Mouse (Mus musculus) midbrain, embryonic 11.5 days (tissue): Measurements from ENCODE around the gene Cntrob. TPM values are rescaled to one million over a fixed set of nuclear protein-coding genes. Genes with fewer than 3 reads are reported as not detected.
"Not testable (repeated sequence)": the region's sequence is repeated elsewhere in the genome, so short reads cannot be mapped to it uniquely, and the experiment has no call there.

ENCODE experiments used
- ATAC-seq: fragments of 200-750 bp; cut with Nextera tagmentation; 2 replicates; pipeline ENCODE4 v1.8.0; 2017; ENCODE audit warnings: moderate TSS enrichment, moderate library complexity; ENCODE audit not compliant: low FRiP score
- DNase-seq: peaks from one replicate; pipeline ENCODE4 v3.0.0; 2015; ENCODE audit warnings: low spot score; ENCODE audit errors: missing footprints
- H3K27ac ChIP-seq: fragments of 300-500 bp; sonication (generic); 2 replicates; pipeline ENCODE4 v1.5.1; 2014; ENCODE audit warnings: low read depth, low read length
- H3K27me3 ChIP-seq: fragments of 300-500 bp; sonication (generic); 2 replicates; pipeline ENCODE4 v1.6.1; 2014; ENCODE audit warnings: mild to moderate bottlenecking, low read length, moderate library complexity, mixed read lengths; ENCODE audit not compliant: control insufficient read depth, insufficient read depth
- H3K36me3 ChIP-seq: fragments of 300-500 bp; sonication (generic); 2 replicates; pipeline ENCODE4 v1.6.1; 2014; ENCODE audit warnings: mild to moderate bottlenecking, low read length, moderate library complexity, mixed read lengths; ENCODE audit not compliant: control insufficient read depth, insufficient read depth
- H3K4me1 ChIP-seq: fragments of 300-500 bp; sonication (generic); 2 replicates; pipeline ENCODE4 v1.6.1; 2014; ENCODE audit warnings: low read length; ENCODE audit not compliant: control insufficient read depth, insufficient read depth
- H3K4me2 ChIP-seq: fragments of 300-500 bp; sonication (generic); 2 replicates; pipeline ENCODE4 v1.6.1; 2014; ENCODE audit warnings: mild to moderate bottlenecking, moderate library complexity
- H3K4me3 ChIP-seq: fragments of 300-500 bp; sonication (generic); 2 replicates; pipeline ENCODE4 v1.5.1; 2014; ENCODE audit warnings: low read depth, low read length
- H3K9ac ChIP-seq: fragments of 300-500 bp; sonication (generic); 2 replicates; pipeline ENCODE4 v1.6.1; 2014; ENCODE audit warnings: low read length
- H3K9me3 ChIP-seq: fragments of 300-500 bp; sonication (generic); 2 replicates; pipeline ENCODE4 v1.6.1; 2016; ENCODE audit warnings: low read length; ENCODE audit not compliant: control insufficient read depth
- WGBS: fragments of 180-500 bp; shearing (Covaris S2); extraction: QIAGEN DNeasy Blood & Tissue Kit; methylation state at CpG from one replicate; pipeline ENCODE4 v1.1.7; 2014; 5-methylcytosine and 5-hydroxymethylcytosine counted together
- polyA plus RNA-seq: library from polyadenylated mRNA; unstranded; fragments of >200 nt; fragmentation: Nextera tagmentation; extraction: Ambion mirVana; gene quantifications from 2 replicates; pipeline ENCODE4 v1.2.1, GENCODE M21; 2014

Cntrob gene
- polyA plus RNA-seq, 1 experiment from 2014 or later: 28.3 TPM

GRCm38 (mm10) chr11:69322010-69322409 lies 1.6 kb downstream of the Cntrob start:
- H3K27me3 ChIP-seq: peaks cover 7% of the 10 kb centered on the region
- ATAC-seq (no peak), DNase-seq (no peak)
- 0 out of 2 replicates have a peak overlapping the region, but pooled peaks have one; percentile 9 for H3K4me3 ChIP-seq
- H3K4me1 ChIP-seq: peaks cover 28% of the 10 kb centered on the region
- WGBS: 78% methylated on average over 6 of the region's 6 CpGs
- H3K4me2 ChIP-seq: peak overlapping the region; percentile 77
- no peaks in the 10 kb centered on the region for H3K9me3 ChIP-seq
- peaks cover 5% of the 10 kb centered on the region for H3K36me3 ChIP-seq
- H3K9ac ChIP-seq: peak overlapping the region; percentile 94
- peak overlapping the region; percentile 6; the same call in 1 of the 2 replicates for H3K27ac ChIP-seq

DNA sequence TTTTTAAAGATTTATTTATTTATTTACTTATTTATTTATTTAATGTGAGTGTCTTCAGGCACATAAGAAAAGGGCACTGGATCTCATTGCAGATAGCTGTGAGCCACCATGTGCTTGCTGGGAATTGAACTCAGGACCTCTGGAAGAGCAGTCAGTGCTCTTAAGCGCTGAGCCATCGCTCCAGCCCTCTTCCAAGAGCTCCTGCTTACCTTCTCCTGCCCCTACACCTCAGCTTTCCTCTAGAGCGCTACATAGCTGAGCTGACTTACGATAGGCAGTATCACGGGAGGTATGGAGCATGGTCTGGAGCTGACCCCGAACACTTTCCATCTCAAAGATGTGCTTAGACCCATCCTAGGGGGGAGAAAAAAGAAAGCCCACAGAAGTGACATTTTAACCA lies 2.0 kb downstream of the Cntrob start:
- H3K27ac ChIP-seq: no peak overlapping the region
- H3K4me1 ChIP-seq: peaks cover 25% of the 10 kb centered on the region
- H3K9ac ChIP-seq: no peak overlapping the region

GRCm38 (mm10) chr11:69318000-69318399 lies 5.6 kb downstream of the Cntrob start:
- H3K36me3 ChIP-seq, H3K9me3 ChIP-seq, H3K27me3 ChIP-seq, H3K9ac ChIP-seq, H3K4me2 ChIP-seq, H3K27ac ChIP-seq, ATAC-seq, H3K4me3 ChIP-seq: not testable (repeated sequence)
- WGBS: 90% methylated on average over 3 of the region's 3 CpGs
- peak; percentile 66 for DNase-seq
- H3K4me1 ChIP-seq: peaks cover 13% of the 10 kb centered on the region

More for the DNA sequence above, 2.0 kb downstream of the Cntrob start:
- H3K36me3 ChIP-seq: peaks cover 5% of the 10 kb centered on the region
- ATAC-seq (no peak), DNase-seq (no peak)
- WGBS: 95% methylated on average over 6 of the region's 6 CpGs
- H3K4me2 ChIP-seq: 0 out of 2 replicates have a peak overlapping the region, but pooled peaks have one; percentile 9
- H3K4me3 ChIP-seq: no peak overlapping the region
- no peaks in the 10 kb centered on the region for H3K9me3 ChIP-seq
- peaks cover 2% of the 10 kb centered on the region for H3K27me3 ChIP-seq

DNA sequence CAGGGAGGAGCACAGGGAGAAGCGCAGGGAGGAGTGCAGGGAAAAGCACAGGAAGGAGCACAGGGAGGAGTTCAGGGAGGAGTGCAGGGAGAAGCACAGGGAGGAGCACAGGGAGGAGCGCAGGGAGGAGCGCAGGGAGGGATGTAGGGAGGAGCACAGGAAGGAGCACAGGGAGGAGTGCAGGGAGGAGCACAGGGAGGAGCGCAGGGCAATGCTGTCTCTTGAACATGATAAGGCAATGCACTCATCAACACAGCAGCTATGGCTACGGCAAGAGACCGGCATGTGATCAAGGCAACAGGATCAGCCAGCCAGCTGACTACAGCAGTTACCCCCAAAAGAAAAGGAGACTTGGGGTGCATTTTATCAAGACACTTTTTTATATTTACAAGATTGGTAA lies 7.2 kb downstream of the Cntrob start:
- ATAC-seq (no peak), DNase-seq (no peak)
- no peak overlapping the region for H3K4me3 ChIP-seq
- WGBS: 98% methylated on average over 6 of the region's 6 CpGs
- peaks cover 8% of the 10 kb centered on the region for H3K36me3 ChIP-seq
- H3K9ac ChIP-seq: no peak overlapping the region
- H3K4me2 ChIP-seq: no peak overlapping the region
- H3K27me3 ChIP-seq: no peaks in the 10 kb centered on the region
- H3K9me3 ChIP-seq: no peaks in the 10 kb centered on the region
- H3K4me1 ChIP-seq: no peaks in the 10 kb centered on the region
- no peak overlapping the region for H3K27ac ChIP-seq

DNA sequence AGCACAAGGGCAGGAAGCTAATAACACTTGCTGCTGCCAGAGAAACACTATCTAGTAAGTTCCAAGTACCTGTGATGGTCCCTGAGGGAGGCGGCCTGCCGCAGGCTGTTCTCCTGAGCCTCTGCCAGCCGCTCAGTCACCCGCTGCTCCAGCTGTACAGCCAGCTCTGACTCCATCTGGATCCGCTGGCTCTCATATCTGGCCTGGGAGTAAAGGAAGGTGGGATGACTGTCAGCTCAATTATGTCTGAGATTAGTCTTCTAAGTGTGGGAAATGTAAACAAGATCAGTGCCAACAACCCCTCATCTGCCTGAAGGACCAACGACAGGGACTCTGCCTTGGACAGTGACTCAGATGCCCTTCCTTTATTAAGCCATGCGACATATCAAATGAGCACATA lies 12.3 kb downstream of the Cntrob start:
- DNase-seq (no peak), ATAC-seq (no peak)
- Histone ChIP-seq H3K4me2 (no peak overlapping the region), H3K36me3 (peaks cover 25% of the 10 kb centered on the region), H3K4me3 (no peak overlapping the region), H3K9me3 (no peaks in the 10 kb centered on the region), H3K9ac (no peak overlapping the region), H3K4me1 (no peaks in the 10 kb centered on the region), H3K27me3 (no peaks in the 10 kb centered on the region), H3K27ac (no peak overlapping the region)
- WGBS: 84% methylated on average over 7 of the region's 7 CpGs

DNA sequence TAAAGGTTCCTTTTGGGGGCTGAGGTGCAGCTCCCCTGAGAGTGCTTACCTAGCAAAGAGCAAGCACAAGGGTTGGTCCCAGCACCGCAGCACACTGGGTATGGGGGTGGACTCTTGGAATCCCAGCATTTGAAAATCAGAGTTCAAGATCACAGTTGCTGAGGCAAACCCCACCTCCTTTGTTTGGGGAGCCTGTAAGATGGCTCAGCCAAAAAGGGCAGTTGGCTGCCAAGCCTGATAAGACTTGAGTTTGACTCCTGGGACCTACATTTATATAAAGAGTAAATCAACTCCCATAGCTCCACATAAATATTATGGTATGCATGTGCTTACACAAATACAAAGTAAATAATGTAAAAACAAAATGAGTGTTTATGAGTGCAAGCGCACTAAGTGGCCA lies 17.5 kb downstream of the Cntrob start:
- ATAC-seq (no peak), DNase-seq (no peak)
- peaks cover 26% of the 10 kb centered on the region for H3K36me3 ChIP-seq
- H3K4me2 ChIP-seq: no peak overlapping the region
- no peaks in the 10 kb centered on the region for H3K9me3 ChIP-seq
- H3K9ac ChIP-seq: no peak overlapping the region
- no peaks in the 10 kb centered on the region for H3K27me3 ChIP-seq
- 98% methylated on average over 2 of the region's 2 CpGs for WGBS
- no peaks in the 10 kb centered on the region for H3K4me1 ChIP-seq
- H3K27ac ChIP-seq: no peak overlapping the region
- H3K4me3 ChIP-seq: no peak overlapping the region

DNA sequence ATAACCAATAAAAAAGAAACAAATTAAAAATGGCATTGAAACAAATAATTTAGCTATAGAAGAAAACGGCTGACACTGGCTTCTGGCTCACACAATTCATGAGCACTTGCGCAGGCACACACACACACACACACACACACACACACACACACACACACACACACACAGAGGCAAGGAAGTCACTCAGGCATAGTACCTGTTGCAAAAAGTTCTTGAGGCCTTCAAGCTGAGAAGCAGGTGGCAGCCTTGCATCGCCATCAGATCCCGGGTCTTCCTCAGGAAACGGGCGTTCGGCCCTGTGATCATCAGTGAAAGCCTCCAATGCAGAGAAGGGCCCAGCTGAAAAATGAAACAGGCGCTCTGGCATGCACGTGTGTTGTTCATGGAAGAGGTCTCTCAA lies 18.3 kb downstream of the Cntrob start:
- 91% methylated on average over 9 of the region's 9 CpGs for WGBS
- H3K9me3 ChIP-seq: no peaks in the 10 kb centered on the region
- no peak overlapping the region for H3K4me2 ChIP-seq
- H3K27me3 ChIP-seq: no peaks in the 10 kb centered on the region
- peaks cover 23% of the 10 kb centered on the region for H3K36me3 ChIP-seq
- H3K9ac ChIP-seq: no peak overlapping the region
- no peak overlapping the region for H3K27ac ChIP-seq
- no peak for ATAC-seq
- H3K4me3 ChIP-seq: no peak overlapping the region
- DNase-seq: no peak
- H3K4me1 ChIP-seq: no peaks in the 10 kb centered on the region

- H3K36me3 ChIP-seq: peaks cover 12% of the 10 kb centered on the region
- 91% methylated on average over 7 of the region's 7 CpGs for WGBS
Measured at GRCm38 (mm10) chr11:69302817-69303216, 20.8 kb downstream of the Cntrob start.

DNA sequence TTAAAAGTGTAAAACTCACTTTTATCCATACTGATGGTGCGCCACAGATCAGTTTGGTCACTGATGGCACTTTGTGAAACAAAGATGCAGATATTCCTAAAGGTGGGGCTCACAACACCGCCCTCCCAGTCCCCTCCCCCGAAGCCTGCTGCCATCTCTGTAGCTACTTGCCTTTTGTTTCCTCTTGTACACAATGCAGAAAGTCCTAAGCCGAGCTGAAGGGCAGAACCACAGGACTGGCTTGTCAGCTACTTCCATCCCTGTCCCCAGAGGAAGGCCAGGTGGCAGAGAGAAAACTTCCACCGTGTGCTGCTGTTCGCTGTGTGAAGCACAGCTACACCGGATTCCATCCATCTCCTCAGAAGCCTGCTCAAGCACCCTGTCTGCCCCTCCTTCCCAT lies 25.3 kb downstream of the Cntrob start:
- Histone ChIP-seq H3K4me2 (no peak overlapping the region), H3K4me3 (no peak overlapping the region), H3K9ac (peak overlapping the region; percentile 36; the same call in 1 of the 2 replicates), H3K27ac (no peak overlapping the region), H3K9me3 (no peaks in the 10 kb centered on the region), H3K27me3 (no peaks in the 10 kb centered on the region), H3K36me3 (peaks cover 3% of the 10 kb centered on the region; the same call in 1 of the 2 replicates), H3K4me1 (no peaks in the 10 kb centered on the region)
- DNase-seq (no peak), ATAC-seq (no peak)
- 70% methylated on average over 7 of the region's 7 CpGs for WGBS

More at GRCm38 (mm10) chr11:69302817-69303216, 20.8 kb downstream of the Cntrob start:
- Histone ChIP-seq H3K4me2 (no peak overlapping the region), H3K27ac (no peak overlapping the region), H3K4me3 (no peak overlapping the region), H3K9ac (no peak overlapping the region), H3K9me3 (no peaks in the 10 kb centered on the region), H3K27me3 (no peaks in the 10 kb centered on the region), H3K4me1 (no peaks in the 10 kb centered on the region)
- DNase-seq (no peak), ATAC-seq (no peak)
